Mouse (Mus musculus) heart, adult 2 months (tissue): ENCODE data around the gene Nxph4. TPM values are rescaled to one million over a fixed set of nuclear protein-coding genes. Genes with fewer than 3 reads are reported as not detected.
A peak's percentile ranks its signal among the peaks of the same experiment; 100 is the strongest.

Source experiments
- DNase-seq, 2 experiments: peaks; one replicate each; pipeline ENCODE4 v3.0.0; 2021
- H3K27ac ChIP-seq: fragments of 200-600 bp; 2 replicates; pipeline ENCODE4 v1.8.1; 2022
- H3K27me3 ChIP-seq: fragments of 200-500 bp; 2 replicates; pipeline ENCODE4 v1.6.1; 2012; ENCODE audit warnings: mild to moderate bottlenecking, low read length, inconsistent platforms, mixed read lengths; ENCODE audit not compliant: control insufficient read depth, insufficient read depth
- H3K36me3 ChIP-seq: fragments of 200-500 bp; 2 replicates; pipeline ENCODE4 v1.6.1; 2012; ENCODE audit warnings: low read length, inconsistent platforms; ENCODE audit not compliant: control insufficient read depth, insufficient read depth
- H3K4me1 ChIP-seq: fragments of 200-500 bp; 2 replicates; pipeline ENCODE4 v1.6.1; 2011; ENCODE audit warnings: low read length; ENCODE audit not compliant: control insufficient read depth, insufficient read depth
- H3K4me3 ChIP-seq: fragments of 200-600 bp; 2 replicates; pipeline ENCODE4 v1.8.1; 2022
- H3K79me2 ChIP-seq: fragments of 200-500 bp; replicated peaks from 2 replicates; pipeline ENCODE4 v1.6.1; 2012; ENCODE audit warnings: mild to moderate bottlenecking, inconsistent platforms, low read length, moderate library complexity, mixed read lengths; ENCODE audit not compliant: control insufficient read depth, insufficient read depth
- H3K9ac ChIP-seq: fragments of 200-500 bp; 2 replicates; pipeline ENCODE4 v1.6.1; 2012; ENCODE audit warnings: low read depth, mild to moderate bottlenecking, control low read depth, inconsistent platforms, low read length, mixed read lengths
- CTCF ChIP-seq: fragments of 200-600 bp; IDR thresholded peaks from 2 replicates; pipeline ENCODE4 v1.8.1; 2022; ENCODE audit warnings: antibody characterized with exemption, mild to moderate bottlenecking, moderate library complexity
- EP300 ChIP-seq: fragments of 200-500 bp; IDR thresholded peaks from 2 replicates; pipeline ENCODE4 v1.6.1; 2011; ENCODE audit warnings: low read depth, low read length, control low read depth; ENCODE audit not compliant: insufficient read depth
- POLR2A ChIP-seq: fragments of 200-500 bp; IDR thresholded peaks from 2 replicates; pipeline ENCODE4 v1.6.1; 2011; ENCODE audit warnings: mild to moderate bottlenecking, low read depth, low read length, control low read depth; ENCODE audit not compliant: insufficient read depth
- WGBS: fragments of 180-500 bp; shearing (Covaris S2); methylation state at CpG from one replicate; pipeline ENCODE4 v1.1.7; 2018; 5-methylcytosine and 5-hydroxymethylcytosine counted together
- intact Hi-C: fragments of 180-260 bp; cut with DNase I; formaldehyde crosslinking; loops from one replicate; pipeline ENCODE4 v1.15.1; 2025
- polyA plus RNA-seq: library from polyadenylated mRNA; depleted of rRNA; stranded (reverse); fragments of >200 nt; gene quantifications from 2 replicates; pipeline ENCODE4 v1.2.3, GENCODE M21; 2012
- total RNA-seq, 2 experiments: library from RNA; stranded (reverse); gene quantifications; 2 replicates each; pipeline ENCODE4 v1.2.3; 2021

Gene Nxph4
- total and polyA plus RNA-seq, 3 experiments: 0.34 to 0.68 (median 0.39) TPM

DNA sequence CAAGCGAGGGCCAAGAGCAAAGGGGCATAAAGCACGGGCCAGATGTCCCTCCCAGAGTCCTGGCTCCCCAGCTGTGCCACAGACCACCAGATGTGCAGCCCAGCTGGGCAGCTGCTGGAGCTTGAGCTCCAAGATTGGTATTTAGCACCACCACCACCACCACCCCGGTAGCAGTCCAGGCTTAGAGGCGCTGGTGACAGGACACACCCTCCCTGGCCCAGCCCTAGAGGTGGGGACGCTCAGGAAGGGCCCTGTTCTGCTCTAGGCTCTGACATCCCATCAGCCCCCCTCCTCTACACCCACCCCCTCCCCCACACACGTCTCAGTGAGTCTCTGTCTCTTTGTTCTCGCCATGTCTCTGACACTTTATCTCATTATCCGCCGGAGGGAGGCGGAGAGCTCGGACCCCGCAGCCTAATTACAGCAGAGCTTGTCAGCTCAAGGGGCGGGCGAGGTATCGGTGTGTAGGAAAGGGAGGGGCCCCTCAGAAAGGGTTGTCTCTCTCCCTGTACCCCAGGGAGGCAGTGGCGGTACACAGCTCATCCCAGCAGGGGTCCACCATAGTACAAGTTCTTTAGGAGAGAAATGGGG lies 20.8 kb downstream of the Nxph4 start:
- no peak overlapping the region; the same call in 1 of the 2 replicates for H3K27ac ChIP-seq
- intact Hi-C loops: loop anchor here (1.0 to 5.0 kb wide), 2 partner anchors 25 to 109 kb away; partner anchors contain the start of gene Lrp1
- H3K79me2 ChIP-seq: no peaks in the 10 kb centered on the region
- DNase-seq: no peak
- whole genome bisulfite sequencing: 8% methylated on average over 16 of the region's 16 CpGs
- no peak overlapping the region for H3K9ac ChIP-seq
- no peak for TF ChIP-seq POLR2A
- TF ChIP-seq EP300: no peak
- no peak for TF ChIP-seq CTCF
- H3K27me3 ChIP-seq: peaks cover 2% of the 10 kb centered on the region; the same call in 1 of the 2 replicates
- peak overlapping the region; percentile 23; the same call in 1 of the 2 replicates for H3K4me3 ChIP-seq
- peaks cover 6% of the 10 kb centered on the region; the same call in 1 of the 2 replicates for H3K4me1 ChIP-seq
- H3K36me3 ChIP-seq: no peaks in the 10 kb centered on the region

GRCm38 (mm10) chr10:127512813-127513212 lies 21.5 kb downstream of the Nxph4 start:
- 0 out of 2 replicates have a peak overlapping the region, but pooled peaks have one; percentile 17 for H3K9ac ChIP-seq
- H3K4me1 ChIP-seq: peaks cover 6% of the 10 kb centered on the region; the same call in 1 of the 2 replicates
- H3K27me3 ChIP-seq: peaks cover 2% of the 10 kb centered on the region; the same call in 1 of the 2 replicates
- peak overlapping the region; percentile 30 for H3K4me3 ChIP-seq
- no peaks in the 10 kb centered on the region for H3K79me2 ChIP-seq
- peak; percentile 87; the same call in 1 of the 2 replicates for TF ChIP-seq EP300
- no peak for TF ChIP-seq CTCF
- TF ChIP-seq POLR2A: peak; percentile 36; the same call in 1 of the 2 replicates
- under 1% methylated on average over 27 of the region's 27 CpGs for WGBS
- H3K27ac ChIP-seq: no peak overlapping the region; the same call in 1 of the 2 replicates
- intact Hi-C loops: loop anchor here (1.0 to 5.0 kb wide), 2 partner anchors 25 to 109 kb away; partner anchors contain the start of gene Lrp1
- no peaks in the 10 kb centered on the region for H3K36me3 ChIP-seq
- peak; percentile 91 to 97 for DNase-seq

DNA sequence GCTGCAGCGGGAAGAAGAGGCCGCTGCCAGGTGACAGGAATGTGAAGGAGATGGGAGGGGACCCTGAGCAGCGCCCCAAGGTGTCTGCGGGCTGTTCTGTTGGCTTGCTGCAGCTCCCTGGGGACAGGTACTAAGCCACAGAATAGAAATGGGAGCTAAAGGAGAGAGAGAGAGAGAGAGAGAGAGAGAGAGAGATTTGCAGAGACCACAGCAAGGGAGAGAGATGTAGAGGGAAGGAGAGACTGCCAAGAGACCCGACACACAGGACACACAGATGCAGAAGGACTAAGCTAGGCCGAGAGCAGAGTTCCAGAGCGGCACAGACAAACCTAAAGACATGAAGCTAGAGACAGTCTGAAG lies 22.1 kb downstream of the Nxph4 start:
- intact Hi-C loops: loop anchor here (5.0 kb wide), 1 partner anchor 110 kb away; the partner anchor contains the start of gene Lrp1

GRCm38 (mm10) chr10:127511634-127512306 lies 22.6 kb downstream of the Nxph4 start:
- no peaks in the 10 kb centered on the region for H3K79me2 ChIP-seq
- DNase-seq: peak; percentile 41 to 61

More for the DNA sequence above, 22.1 kb downstream of the Nxph4 start:
- DNase-seq: no peak
- TF ChIP-seq POLR2A (no peak), CTCF (no peak), EP300 (no peak)
- H3K27ac ChIP-seq: no peak overlapping the region; the same call in 1 of the 2 replicates
- H3K4me1 ChIP-seq: peaks cover 6% of the 10 kb centered on the region; the same call in 1 of the 2 replicates
- peaks cover 2% of the 10 kb centered on the region; the same call in 1 of the 2 replicates for H3K27me3 ChIP-seq
- peak overlapping the region; percentile 33; the same call in 1 of the 2 replicates for H3K9ac ChIP-seq
- H3K36me3 ChIP-seq: no peaks in the 10 kb centered on the region
- peak overlapping the region; percentile 49 for H3K4me3 ChIP-seq
- H3K79me2 ChIP-seq: no peaks in the 10 kb centered on the region
- 8% methylated on average over 7 of the region's 7 CpGs for WGBS

GRCm38 (mm10) chr10:127510895-127511617 lies 23.3 kb downstream of the Nxph4 start:
- no peak for DNase-seq
- Histone ChIP-seq H3K4me3 (no peak overlapping the region), H3K27me3 (peaks cover 2% of the 10 kb centered on the region; the same call in 1 of the 2 replicates), H3K36me3 (no peaks in the 10 kb centered on the region), H3K79me2 (no peaks in the 10 kb centered on the region), H3K27ac (no peak overlapping the region), H3K4me1 (peaks cover 6% of the 10 kb centered on the region; the same call in 1 of the 2 replicates), H3K9ac (no peak overlapping the region)
- TF ChIP-seq POLR2A (no peak), CTCF (no peak), EP300 (no peak)
- intact Hi-C loops: loop anchor here (5.0 kb wide), 1 partner anchor 111 kb away; the partner anchor contains the start of gene Lrp1
- 39% methylated on average over 11 of the region's 11 CpGs for WGBS

More at GRCm38 (mm10) chr10:127511634-127512306, 22.6 kb downstream of the Nxph4 start:
- TF ChIP-seq CTCF (peak; percentile 25), EP300 (no peak)
- peak overlapping the region; percentile 33; the same call in 1 of the 2 replicates for H3K9ac ChIP-seq
- no peaks in the 10 kb centered on the region for H3K36me3 ChIP-seq
- H3K27ac ChIP-seq: no peak overlapping the region
- WGBS: under 1% methylated on average over 42 of the region's 46 CpGs
- peaks cover 6% of the 10 kb centered on the region; the same call in 1 of the 2 replicates for H3K4me1 ChIP-seq
- H3K27me3 ChIP-seq: peaks cover 2% of the 10 kb centered on the region; the same call in 1 of the 2 replicates
- intact Hi-C loops: loop anchor here (5.0 kb wide), 1 partner anchor 111 kb away; the partner anchor contains the start of gene Lrp1
- peak overlapping the region; percentile 49 for H3K4me3 ChIP-seq
